Mouse (Mus musculus) olfactory bulb, adult 2 months (tissue): ENCODE results near the gene Itga1.

Experiments used
- CTCF ChIP-seq: fragments of 200-500 bp; IDR thresholded peaks from 2 replicates; pipeline ENCODE4 v1.5.1; 2012; ENCODE audit warnings: low read depth, mild to moderate bottlenecking, low read length, moderate library complexity; ENCODE audit not compliant: insufficient read depth
- POLR2A ChIP-seq: fragments of 200-500 bp; IDR thresholded peaks from 2 replicates; pipeline ENCODE4 v1.6.1; 2012; ENCODE audit warnings: mild to moderate bottlenecking, low read depth, low read length, moderate library complexity; ENCODE audit not compliant: insufficient read depth

- no peak for TF ChIP-seq CTCF
- TF ChIP-seq POLR2A = no peak
These were observed 30.3 kb downstream of the Itga1 start for GRCm38 (mm10) chr13:115071431-115071830.
